Mouse (Mus musculus) megakaryocyte-erythroid progenitor cell, adult 5-6 weeks (primary cell): Measurements from ENCODE around the gene Copz1. TPM values are rescaled to one million over a fixed set of nuclear protein-coding genes. Genes with fewer than 3 reads are reported as not detected.

Experiments
- total RNA-seq, 2 experiments: library from RNA; stranded (forward) in 1 of 2; stranded (reverse) in 1 of 2; fragments of 200-1000, 215-1000 nt in 1 of 2; fragments of >200 nt in 1 of 2; fragmentation: Nextera tagmentation in 1 of 2; gene quantifications; 2 replicates each; pipeline ENCODE4 v1.2.3; 2014 to 2017

Copz1 gene
- total RNA-seq, 2 experiments from 2014 or later: 91.2 to 218 TPM

Other genes with a start within 250 kb of the Copz1 start
- gene Smug1, start 105.6 kb upstream of the Copz1 start, total RNA-seq (2014; fragmentation: Nextera tagmentation): 3.6 and 5.9 TPM in 2 replicates
- gene Smug1, start 105.6 kb upstream of the Copz1 start, total RNA-seq (2017): 2.2 and 4.2 TPM in 2 replicates
- gene Cbx5, start 32.9 kb upstream of the Copz1 start, total RNA-seq (2014; fragmentation: Nextera tagmentation): 151 and 165 TPM in 2 replicates
- 183 and 300 TPM in 2 replicates for gene Cbx5, start 32.9 kb upstream of the Copz1 start, total RNA-seq (2017)
- 845 and 937 TPM in 2 replicates for gene Hnrnpa1, start 32.3 kb upstream of the Copz1 start, total RNA-seq (2014; fragmentation: Nextera tagmentation)
- gene Hnrnpa1, start 32.3 kb upstream of the Copz1 start, total RNA-seq (2017): 2,161 and 2,727 TPM in 2 replicates
- 145 and 147 TPM in 2 replicates for gene Nfe2, start 14.3 kb upstream of the Copz1 start, total RNA-seq (2014; fragmentation: Nextera tagmentation)
- 124 and 142 TPM in 2 replicates for gene Nfe2, start 14.3 kb upstream of the Copz1 start, total RNA-seq (2017)
- gene Gpr84, start 37.9 kb downstream of the Copz1 start, total RNA-seq (2014; fragmentation: Nextera tagmentation): 0.49 TPM in 1 of 2 replicates, not detected in the other
- gene Gpr84, start 37.9 kb downstream of the Copz1 start, total RNA-seq (2017): 0.34 and 1.3 TPM in 2 replicates
- gene Zfp385a, start 67.4 kb downstream of the Copz1 start, total RNA-seq (2014; fragmentation: Nextera tagmentation): 23.4 and 28.7 TPM in 2 replicates
- 1.7 and 2.1 TPM in 2 replicates for gene Zfp385a, start 67.4 kb downstream of the Copz1 start, total RNA-seq (2017)
- 51.5 and 56.4 TPM in 2 replicates for gene Itga5, start 94.0 kb downstream of the Copz1 start, total RNA-seq (2014; fragmentation: Nextera tagmentation)
- 11.5 and 11.8 TPM in 2 replicates for gene Itga5, start 94.0 kb downstream of the Copz1 start, total RNA-seq (2017)
- not detected in 2 replicates for gene Gtsf1, start 157.8 kb downstream of the Copz1 start, total RNA-seq (2014; fragmentation: Nextera tagmentation)
- not detected in 2 replicates for gene Gtsf1, start 157.8 kb downstream of the Copz1 start, total RNA-seq (2017)
- gene Gtsf2, start 175.8 kb downstream of the Copz1 start, total RNA-seq (2014; fragmentation: Nextera tagmentation): not detected in 2 replicates
- gene Gtsf2, start 175.8 kb downstream of the Copz1 start, total RNA-seq (2017): not detected in 2 replicates
- 40.1 and 49.9 TPM in 2 replicates for gene Nckap1l, start 181.1 kb downstream of the Copz1 start, total RNA-seq (2014; fragmentation: Nextera tagmentation)
- gene Nckap1l, start 181.1 kb downstream of the Copz1 start, total RNA-seq (2017): 60.4 and 61.3 TPM in 2 replicates
- 3.6 and 5.8 TPM in 2 replicates for gene Pde1b, start 230.3 kb downstream of the Copz1 start, total RNA-seq (2014; fragmentation: Nextera tagmentation)
- 1.3 and 1.5 TPM in 2 replicates for gene Pde1b, start 230.3 kb downstream of the Copz1 start, total RNA-seq (2017)